Mouse (Mus musculus) thymus, adult 2 months (tissue): ENCODE measurements around the gene Mcoln1.
A peak's percentile ranks its signal among the peaks of the same experiment; 100 is the strongest.

ENCODE experiments used
- CTCF ChIP-seq: fragments of 200-500 bp; IDR thresholded peaks from 2 replicates; pipeline ENCODE4 v1.5.1; 2012; ENCODE audit warnings: mild to moderate bottlenecking, control low read depth, low read length, moderate library complexity, borderline replicate concordance; ENCODE audit not compliant: control insufficient read depth, poor library complexity, insufficient read depth; ENCODE audit errors: extremely low read depth
- POLR2A ChIP-seq: fragments of 200-500 bp; IDR thresholded peaks from 2 replicates; pipeline ENCODE4 v1.6.1; 2012; ENCODE audit warnings: mild to moderate bottlenecking, low read length, control low read depth, moderate library complexity; ENCODE audit not compliant: control insufficient read depth, poor library complexity, insufficient read depth; ENCODE audit errors: extremely low read depth

GRCm38 (mm10) chr8:3492901-3493844 is 7.1 kb upstream of the Mcoln1 start, which contains the start of gene Zfp358:
- TF ChIP-seq CTCF (no peak), POLR2A (peak; percentile 49; the same call in 1 of the 2 replicates)
